Mouse (Mus musculus) CH12.LX (cell line): Measurements from ENCODE around the gene Srcin1. TPM values are rescaled to one million over a fixed set of nuclear protein-coding genes. Genes with fewer than 3 reads are reported as not detected.

Experiments used
- DNase-seq: peaks from one replicate; pipeline ENCODE4 v3.0.0-alpha.2; 2013; ENCODE audit errors: extremely low read depth
- H3K27ac ChIP-seq: 2 replicates; pipeline ENCODE4 v1.5.1; 2012; ENCODE audit warnings: low read depth, mild to moderate bottlenecking, control low read depth, moderate library complexity; ENCODE audit not compliant: insufficient read depth
- H3K27me3 ChIP-seq: replicated peaks from 2 replicates; pipeline ENCODE3; 2012; ENCODE audit warnings: inconsistent platforms
- H3K36me3 ChIP-seq, 2 experiments: replicated peaks in 1 of 2; 2 replicates each; pipeline versions ENCODE3 to v1.6.1; 2012; ENCODE audit warnings: inconsistent platforms in 1 of 2, low read length in 1 of 2, mild to moderate bottlenecking in 1 of 2, mixed read lengths in 1 of 2, moderate library complexity in 1 of 2; ENCODE audit not compliant: control insufficient read depth in 1 of 2, insufficient read depth in 1 of 2
- H3K4me1 ChIP-seq, 2 experiments: 2 replicates each; pipeline ENCODE4 v1.6.1; 2012; ENCODE audit warnings: inconsistent platforms in 1 of 2, moderate library complexity in 1 of 2; ENCODE audit not compliant: insufficient read depth in 2 of 2, control insufficient read depth in 1 of 2
- H3K4me2 ChIP-seq: 2 replicates; pipeline ENCODE4 v1.6.1; 2012; ENCODE audit warnings: low read depth, mild to moderate bottlenecking, control low read depth; ENCODE audit not compliant: poor library complexity, insufficient read depth, severe bottlenecking
- H3K4me3 ChIP-seq, 3 experiments: fragments of 150-350 bp in 1 of 3; sonication (generic) in 1 of 3; replicated peaks in 1 of 3; 2 replicates each; pipeline versions ENCODE3 to v1.5.1; 2011 to 2012; ENCODE audit warnings: low read depth in 2 of 3, low read length in 2 of 3, mild to moderate bottlenecking in 2 of 3, moderate library complexity in 2 of 3, control low read depth in 1 of 3, improper control_type of control experiment in 1 of 3, inconsistent platforms in 1 of 3, mixed read lengths in 1 of 3; ENCODE audit not compliant: poor library complexity in 1 of 3
- H3K79me2 ChIP-seq: replicated peaks from 2 replicates; pipeline ENCODE4 v1.6.1; 2012; ENCODE audit warnings: mild to moderate bottlenecking, moderate library complexity; ENCODE audit not compliant: control insufficient read depth, poor library complexity, insufficient read depth, severe bottlenecking; ENCODE audit errors: extremely low read depth
- H3K9ac ChIP-seq: 2 replicates; pipeline ENCODE4 v1.6.1; 2012; ENCODE audit warnings: low read depth, mild to moderate bottlenecking, control low read depth, moderate library complexity; ENCODE audit not compliant: insufficient read depth
- H3K9me3 ChIP-seq: replicated peaks from 2 replicates; pipeline ENCODE3; 2012; ENCODE audit warnings: low read length, inconsistent platforms, mixed read lengths
- CHD2 ChIP-seq: IDR thresholded peaks from 2 replicates; pipeline ENCODE4 v1.6.1; 2011; ENCODE audit warnings: low read length, improper control_type of control experiment
- ELF1 ChIP-seq: IDR thresholded peaks from 2 replicates; pipeline ENCODE4 v1.6.1; 2014; ENCODE audit warnings: low read depth, mild to moderate bottlenecking, inconsistent platforms, low read length, improper control_type of control experiment
- ETS1 ChIP-seq: conservative IDR thresholded peaks from 2 replicates; pipeline ENCODE4 v1.6.1; 2012; ENCODE audit warnings: low read depth, mild to moderate bottlenecking, inconsistent platforms, low read length, improper control_type of control experiment, moderate library complexity
- GABPA ChIP-seq: IDR thresholded peaks from 2 replicates; pipeline ENCODE4 v1.6.1; 2012; ENCODE audit warnings: low read depth, low read length, improper control_type of control experiment, inconsistent platforms; ENCODE audit not compliant: insufficient replicate concordance
- MEF2A ChIP-seq: IDR thresholded peaks from 2 replicates; pipeline ENCODE4 v1.6.1; 2014; ENCODE audit warnings: low read depth, mild to moderate bottlenecking, inconsistent platforms, low read length, improper control_type of control experiment, borderline replicate concordance
- MXI1 ChIP-seq: IDR thresholded peaks from 2 replicates; pipeline ENCODE4 v1.6.1; 2011; ENCODE audit warnings: mild to moderate bottlenecking, low read depth, low read length, improper control_type of control experiment
- POLR2A ChIP-seq: IDR thresholded peaks from 2 replicates; pipeline ENCODE4 v1.6.1; 2011; ENCODE audit warnings: low read depth, mild to moderate bottlenecking, improper control_type of control experiment, low read length
- RAD21 ChIP-seq: IDR thresholded peaks from 2 replicates; pipeline ENCODE4 v1.6.1; 2011; ENCODE audit warnings: low read depth, mild to moderate bottlenecking, low read length, improper control_type of control experiment, moderate library complexity
- SMC3 ChIP-seq: IDR thresholded peaks from 2 replicates; pipeline ENCODE4 v1.6.1; 2011; ENCODE audit warnings: low read depth, low read length, improper control_type of control experiment
- TCF12 ChIP-seq: IDR thresholded peaks from 2 replicates; pipeline ENCODE4 v1.6.1; 2014; ENCODE audit warnings: low read depth, mild to moderate bottlenecking, inconsistent platforms, low read length, improper control_type of control experiment
- UBTF ChIP-seq: IDR thresholded peaks from 2 replicates; pipeline ENCODE4 v1.6.1; 2012; ENCODE audit warnings: low read depth, mild to moderate bottlenecking, inconsistent platforms, low read length, improper control_type of control experiment, moderate library complexity
- ZC3H11A ChIP-seq: IDR thresholded peaks from 2 replicates; pipeline ENCODE4 v1.6.1; 2012; ENCODE audit warnings: low read depth, mild to moderate bottlenecking, inconsistent platforms, low read length, improper control_type of control experiment
- ZMIZ1 ChIP-seq: IDR thresholded peaks from 2 replicates; pipeline ENCODE4 v1.6.1; 2012; ENCODE audit warnings: low read depth, mild to moderate bottlenecking, inconsistent platforms, low read length, improper control_type of control experiment
- ZNF384 ChIP-seq: IDR thresholded peaks from 2 replicates; pipeline ENCODE4 v1.6.1; 2012; ENCODE audit warnings: low read depth, low read length, improper control_type of control experiment, inconsistent platforms
- dilution Hi-C: fragments of 300-500 bp; cut with MboI; formaldehyde crosslinking; loops from 2 replicates; pipeline ENCODE4 v1.14.3; 2020; ENCODE audit warnings: low sequenced_read_pairs; ENCODE audit not compliant: extremely low pct_unique_long_range_greater_than_20kb, extremely low pct_ligation_motif_present
- in situ Hi-C: fragments of 300-500 bp; cut with MboI; formaldehyde crosslinking; loops from 3 replicates; pipeline ENCODE4 v1.14.3; 2019; ENCODE audit warnings: low sequenced_read_pairs, low pct_ligation_motif_present, low pct_unique_long_range_greater_than_20kb, mixed read lengths
- polyA plus RNA-seq: library from polyadenylated mRNA; unstranded; fragments of >175 nt; gene quantifications from 2 replicates; pipeline ENCODE4 v1.2.1, GENCODE M21; 2012; ENCODE audit warnings: low read depth; ENCODE audit not compliant: insufficient read length
- total RNA-seq, 2 experiments: library from RNA; depleted of rRNA; stranded (reverse); fragments of 300-350 nt in 1 of 2; fragments of >200 nt in 1 of 2; gene quantifications; 2 replicates each; pipeline ENCODE4 v1.2.3; 2012 to 2014

Srcin1 gene
- total and polyA plus RNA-seq, 3 experiments = 0.08 to 0.09 TPM; not detected in 1

GRCm38 (mm10) chr11:97505784-97506183 lies 70.2 kb downstream of the Srcin1 start:
- dilution Hi-C loops = no loop called here
- H3K4me2 ChIP-seq = no peak overlapping the region
- H3K36me3 ChIP-seq = peaks cover under 1 to 11% of the 10 kb centered on the region in 2 experiments
- H3K27ac ChIP-seq = no peak overlapping the region
- H3K79me2 ChIP-seq = no peaks in the 10 kb centered on the region
- H3K4me3 ChIP-seq = no peak overlapping the region
- H3K27me3 ChIP-seq = no peaks in the 10 kb centered on the region
- H3K9ac ChIP-seq = no peak overlapping the region
- TF ChIP-seq TCF12 (no peak), RAD21 (no peak), MEF2A (peak; percentile 19; the same call in 1 of the 2 replicates), ZNF384 (0 out of 2 replicates have a peak, but pooled peaks have one; percentile 37)
- no peaks in the 10 kb centered on the region for H3K9me3 ChIP-seq
- H3K4me1 ChIP-seq = peaks cover 18 to 55% of the 10 kb centered on the region in 2 experiments
- no peak for DNase-seq
- in situ Hi-C loops = no loop called here

GRCm38 (mm10) chr11:97502846-97503245 lies 73.1 kb downstream of the Srcin1 start:
- peaks cover 3 to 28% of the 10 kb centered on the region in 2 experiments for H3K4me1 ChIP-seq
- no peaks in the 10 kb centered on the region for H3K79me2 ChIP-seq
- H3K9me3 ChIP-seq = peaks cover 6% of the 10 kb centered on the region
- dilution Hi-C loops (no loop called here), in situ Hi-C loops (no loop called here)
- no peak overlapping the region for H3K9ac ChIP-seq
- TF ChIP-seq ELF1 (no peak), ZC3H11A (no peak), ETS1 (no peak)
- peaks cover 10 to 27% of the 10 kb centered on the region in 2 experiments for H3K36me3 ChIP-seq
- H3K4me2 ChIP-seq = no peak overlapping the region
- H3K4me3 ChIP-seq = no peak overlapping the region
- no peak for DNase-seq
- no peak overlapping the region for H3K27ac ChIP-seq
- H3K27me3 ChIP-seq = no peaks in the 10 kb centered on the region

- Histone ChIP-seq H3K4me3 (no peak overlapping the region), H3K9me3 (peaks cover 6% of the 10 kb centered on the region), H3K79me2 (no peaks in the 10 kb centered on the region), H3K4me1 (peaks cover 3 to 28% of the 10 kb centered on the region in 2 experiments), H3K4me2 (no peak overlapping the region), H3K36me3 (peaks cover 10 to 30% of the 10 kb centered on the region in 2 experiments), H3K9ac (no peak overlapping the region), H3K27ac (no peak overlapping the region), H3K27me3 (no peaks in the 10 kb centered on the region)
- dilution Hi-C loops = no loop called here
- TF ChIP-seq POLR2A (no peak), SMC3 (no peak), CHD2 (no peak), ELF1 (no peak), GABPA (no peak), ZMIZ1 (no peak), MXI1 (no peak), UBTF (no peak)
- in situ Hi-C loops = no loop called here
- DNase-seq = no peak
These were observed 73.6 kb downstream of the Srcin1 start for GRCm38 (mm10) chr11:97502383-97502782.
